Mouse (Mus musculus): ENCODE measurements around the gene Rabggtb.
"Not testable (repeated sequence)": the region's sequence is repeated elsewhere in the genome, so short reads cannot be mapped to it uniquely, and the experiment has no call there.

Rabggtb gene

DNA sequence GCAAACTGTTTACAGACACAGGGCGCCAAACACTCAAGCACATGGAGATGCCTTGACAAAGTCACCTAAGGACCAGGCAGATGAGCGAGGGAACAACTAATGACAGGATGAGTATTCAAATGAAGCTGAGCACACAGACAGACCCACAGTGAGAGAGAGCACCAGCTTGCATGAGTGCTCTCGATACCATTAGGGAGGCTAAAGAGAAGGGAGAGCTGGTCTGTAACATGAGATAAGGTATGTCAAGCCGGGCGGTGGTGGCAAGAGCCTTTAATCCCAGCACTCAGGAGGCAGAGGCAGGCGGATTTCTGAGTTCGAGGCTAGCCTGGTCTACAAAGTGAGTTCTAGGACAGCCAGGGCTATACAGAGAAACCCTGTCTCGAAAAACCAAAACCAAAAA lies 52.4 kb downstream of the Rabggtb start:
- DNase-seq = not testable (repeated sequence)

DNA sequence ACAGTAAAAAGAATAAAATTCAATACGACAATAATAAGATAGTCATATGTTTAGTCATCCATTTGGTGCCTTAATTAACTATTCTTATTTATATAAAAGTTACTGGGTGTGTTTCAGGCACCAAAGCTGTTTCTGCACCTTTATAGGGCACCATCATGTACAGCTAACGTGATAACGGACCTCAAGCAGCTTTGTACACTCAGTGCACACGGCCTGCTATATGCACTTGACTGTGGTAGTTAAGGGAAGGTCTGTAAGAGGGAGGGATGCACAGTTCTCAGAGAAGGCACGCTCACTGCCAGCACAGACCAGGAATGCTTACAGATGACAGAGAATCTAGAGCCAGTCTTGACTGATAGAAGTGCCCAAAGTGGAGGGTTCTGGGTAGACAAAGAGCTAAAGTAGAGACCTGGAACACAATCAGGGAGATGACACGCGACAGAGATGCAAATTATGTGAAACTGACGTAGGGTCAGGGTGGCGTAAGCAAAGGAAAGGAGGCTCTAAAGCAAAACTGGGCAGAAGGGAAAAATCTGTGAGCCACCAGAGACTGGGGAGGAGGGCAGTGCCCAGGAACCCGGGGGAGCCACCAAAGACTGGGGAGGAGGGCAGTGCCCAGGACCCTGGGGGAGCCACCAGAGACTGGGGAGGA lies 54.3 kb downstream of the Rabggtb start:
- DNase-seq = no peak

All from kidney, adult 8-10 months (tissue).